Mouse (Mus musculus) MEL (cell line): ENCODE data around the gene Rbp7.

Source experiments
- CHD2 ChIP-seq: IDR thresholded peaks from 2 replicates; pipeline ENCODE4 v1.6.1; 2011; ENCODE audit warnings: low read length, improper control_type of control experiment
- CTCF ChIP-seq, 3 experiments: IDR thresholded peaks in 2 of 3; conservative IDR thresholded peaks in 1 of 3; 2 replicates each; pipeline ENCODE4 v1.5.1; 2011 to 2012; ENCODE audit warnings: low read length in 3 of 3, low read depth in 2 of 3, mild to moderate bottlenecking in 2 of 3, improper control_type of control experiment in 1 of 3, inconsistent platforms in 1 of 3, mixed read lengths in 1 of 3, moderate library complexity in 1 of 3; ENCODE audit not compliant: control insufficient read depth in 1 of 3, insufficient read depth in 1 of 3, poor library complexity in 1 of 3, severe bottlenecking in 1 of 3
- E2F4 ChIP-seq: IDR thresholded peaks from 2 replicates; pipeline ENCODE4 v1.6.1; 2011; ENCODE audit warnings: low read depth, low read length, improper control_type of control experiment, borderline replicate concordance
- ETS1 ChIP-seq: IDR thresholded peaks from 2 replicates; pipeline ENCODE4 v1.6.1; 2012; ENCODE audit warnings: low read depth, mild to moderate bottlenecking, inconsistent platforms, low read length, improper control_type of control experiment, moderate library complexity
- GABPA ChIP-seq: IDR thresholded peaks from 2 replicates; pipeline ENCODE4 v1.6.1; 2012; ENCODE audit warnings: low read depth, mild to moderate bottlenecking, inconsistent platforms, low read length, improper control_type of control experiment, moderate library complexity
- NELFE ChIP-seq: IDR thresholded peaks from 2 replicates; pipeline ENCODE4 v1.6.1; 2011; ENCODE audit warnings: low read depth, low read length, improper control_type of control experiment
- POLR2A ChIP-seq, 2 experiments: IDR thresholded peaks; 2 replicates each; pipeline ENCODE4 v1.6.1; 2011 to 2012; ENCODE audit warnings: low read length in 2 of 2, mild to moderate bottlenecking in 2 of 2, control low read depth in 1 of 2, improper control_type of control experiment in 1 of 2, low read depth in 1 of 2, moderate library complexity in 1 of 2; ENCODE audit not compliant: control insufficient read depth in 1 of 2, insufficient read depth in 1 of 2, poor library complexity in 1 of 2
- POLR2AphosphoS2 ChIP-seq: IDR thresholded peaks from 2 replicates; pipeline ENCODE4 v1.6.1; 2011; ENCODE audit warnings: low read length, improper control_type of control experiment
- SMC3 ChIP-seq: IDR thresholded peaks from 2 replicates; pipeline ENCODE4 v1.6.1; 2011; ENCODE audit warnings: low read depth, low read length, improper control_type of control experiment
- USF2 ChIP-seq, 2 experiments: IDR thresholded peaks; 2 replicates each; pipeline ENCODE4 v1.6.1; 2011 to 2012; ENCODE audit warnings: improper control_type of control experiment in 2 of 2, low read length in 2 of 2, borderline replicate concordance in 1 of 2, inconsistent platforms in 1 of 2, low read depth in 1 of 2, mild to moderate bottlenecking in 1 of 2; ENCODE audit not compliant: insufficient read depth in 1 of 2
- ZMIZ1 ChIP-seq: IDR thresholded peaks from 2 replicates; pipeline ENCODE4 v1.6.1; 2012; ENCODE audit warnings: low read depth, mild to moderate bottlenecking, inconsistent platforms, low read length, improper control_type of control experiment, moderate library complexity
- ZNF384 ChIP-seq: IDR thresholded peaks from 2 replicates; pipeline ENCODE4 v1.6.1; 2012; ENCODE audit warnings: low read depth, mild to moderate bottlenecking, inconsistent platforms, low read length, improper control_type of control experiment

- peak; percentile 41 to 68 (median 66) for TF ChIP-seq CTCF (IDR thresholded peaks at IDR 0.05 in 2 of 3, conservative IDR thresholded peaks at IDR 0.05 in 1 of 3; ENCODE audit: control insufficient read depth in 1 of 3, insufficient read depth in 1 of 3, low read depth in 2 of 3, low read length in 3 of 3, poor library complexity in 1 of 3, severe bottlenecking in 1 of 3)
- TF ChIP-seq USF2 (IDR thresholded peaks at IDR 0.05; ENCODE audit: borderline replicate concordance in 1 of 2, insufficient read depth in 1 of 2, low read depth in 1 of 2, low read length in 2 of 2) = no peak
- peak; percentile 75 for TF ChIP-seq NELFE
- no peak; the same call in 1 of the 2 replicates for TF ChIP-seq POLR2AphosphoS2
- peak; percentile 72 to 77 for TF ChIP-seq POLR2A (IDR thresholded peaks at IDR 0.05; ENCODE audit: control insufficient read depth in 1 of 2, insufficient read depth in 1 of 2, low read depth in 1 of 2, low read length in 2 of 2, poor library complexity in 1 of 2)
- no peak for TF ChIP-seq ZNF384
- no peak for TF ChIP-seq ZMIZ1
- no peak for TF ChIP-seq CHD2
- peak; percentile 84 for TF ChIP-seq ETS1
- peak; percentile 64 for TF ChIP-seq SMC3
- TF ChIP-seq GABPA = no peak
- TF ChIP-seq E2F4 = peak; percentile 86; the same call in 1 of the 2 replicates
Observed at GRCm38 (mm10) chr4:149444964-149445701, 9.6 kb downstream of the Rbp7 start.
